Mouse (Mus musculus): ENCODE results near the gene Gprin1. TPM values are rescaled to one million over a fixed set of nuclear protein-coding genes. Genes with fewer than 3 reads are reported as not detected.
A peak's percentile ranks its signal among the peaks of the same experiment; 100 is the strongest.

The Gprin1 gene
- polyA plus RNA-seq, 1 experiment from 2014 or later = 0.02 TPM

- Histone ChIP-seq H3K27me3 (no peaks in the 10 kb centered on the region), H3K4me1 (replicated peaks) (peaks cover 65% of the 10 kb centered on the region), H3K4me3 (replicated peaks) (peak overlapping the region; percentile 93), H3K4me2 (peak overlapping the region; percentile 96), H3K27ac (peak overlapping the region; percentile 95), H3K36me3 (peaks cover 4% of the 10 kb centered on the region), H3K9me3 (replicated peaks) (no peaks in the 10 kb centered on the region), H3K9ac (peak overlapping the region; percentile 97)
- no peak for DNase-seq
- ATAC-seq (ENCODE audit: low read depth) = no peak
Measured at GRCm38 (mm10) chr13:54691737-54692136, 57.9 kb downstream of the Gprin1 start.

GRCm38 (mm10) chr13:54690151-54690740 lies 59.4 kb downstream of the Gprin1 start:
- H3K9ac ChIP-seq = peak overlapping the region; percentile 11
- WGBS (ENCODE audit: insufficient replicate concordance) = 86% methylated on average over 8 of the region's 8 CpGs
- H3K27me3 ChIP-seq = no peaks in the 10 kb centered on the region
- ATAC-seq (ENCODE audit: low read depth) (no peak), DNase-seq (no peak)
- no peak overlapping the region for H3K4me2 ChIP-seq
- H3K9me3 ChIP-seq (replicated peaks) = no peaks in the 10 kb centered on the region
- H3K27ac ChIP-seq = peak overlapping the region; percentile 11
- H3K4me3 ChIP-seq (replicated peaks) = no peak overlapping the region
- peaks cover 74% of the 10 kb centered on the region for H3K4me1 ChIP-seq (replicated peaks)
- H3K36me3 ChIP-seq = peaks cover 4% of the 10 kb centered on the region

- Histone ChIP-seq H3K4me2 (peak overlapping the region; percentile 83), H3K4me1 (replicated peaks) (peaks cover 87% of the 10 kb centered on the region), H3K27ac (peak overlapping the region; percentile 96), H3K27me3 (no peaks in the 10 kb centered on the region), H3K4me3 (replicated peaks) (peak overlapping the region; percentile 93), H3K36me3 (peaks cover 24% of the 10 kb centered on the region), H3K9ac (peak overlapping the region; percentile 95), H3K9me3 (replicated peaks) (no peaks in the 10 kb centered on the region)
- ATAC-seq (ENCODE audit: low read depth) = peak; percentile 80
- DNase-seq = peak; percentile 95
- under 1% methylated on average over 79 of the region's 82 CpGs for WGBS (ENCODE audit: insufficient replicate concordance)
Measured at GRCm38 (mm10) chr13:54687575-54688424, 61.9 kb downstream of the Gprin1 start.

GRCm38 (mm10) chr13:54687096-54687495 lies 62.6 kb downstream of the Gprin1 start:
- H3K9me3 ChIP-seq (replicated peaks) = no peaks in the 10 kb centered on the region
- H3K4me2 ChIP-seq = peak overlapping the region; percentile 83
- peak overlapping the region; percentile 95 for H3K9ac ChIP-seq
- 0% methylated on average over 35 of the region's 35 CpGs for WGBS (ENCODE audit: insufficient replicate concordance)
- ATAC-seq (ENCODE audit: low read depth) = peak; percentile 34
- H3K36me3 ChIP-seq = peaks cover 32% of the 10 kb centered on the region
- H3K27me3 ChIP-seq = no peaks in the 10 kb centered on the region
- peaks cover 86% of the 10 kb centered on the region for H3K4me1 ChIP-seq (replicated peaks)
- H3K27ac ChIP-seq = peak overlapping the region; percentile 96
- DNase-seq = peak; percentile 55
- H3K4me3 ChIP-seq (replicated peaks) = peak overlapping the region; percentile 93

Other genes with a start within 250 kb of the Gprin1 start
- 2.3 and 2.5 TPM in 2 replicates for gene Simc1, start 246.1 kb downstream of the Gprin1 start, polyA plus RNA-seq (2015; fragmentation: Nextera tagmentation; extraction: Ambion mirVana)
- 53.0 and 60.1 TPM in 2 replicates for gene 4833439L19Rik, start 184.4 kb downstream of the Gprin1 start, polyA plus RNA-seq (2015; fragmentation: Nextera tagmentation; extraction: Ambion mirVana)
- 9.0 and 9.2 TPM in 2 replicates for gene Arl10, start 174.9 kb downstream of the Gprin1 start, polyA plus RNA-seq (2015; fragmentation: Nextera tagmentation; extraction: Ambion mirVana)
- 74.9 and 84.5 TPM in 2 replicates for gene Nop16, start 159.8 kb downstream of the Gprin1 start, polyA plus RNA-seq (2015; fragmentation: Nextera tagmentation; extraction: Ambion mirVana)
- 117 and 118 TPM in 2 replicates for gene Higd2a, start 159.7 kb downstream of the Gprin1 start, polyA plus RNA-seq (2015; fragmentation: Nextera tagmentation; extraction: Ambion mirVana)
- gene Cltb, start 138.5 kb downstream of the Gprin1 start, polyA plus RNA-seq (2015; fragmentation: Nextera tagmentation; extraction: Ambion mirVana) = 51.0 and 54.2 TPM in 2 replicates
- 30.5 and 33.9 TPM in 2 replicates for gene Faf2, start 128.1 kb downstream of the Gprin1 start, polyA plus RNA-seq (2015; fragmentation: Nextera tagmentation; extraction: Ambion mirVana)
- 23.8 and 24.5 TPM in 2 replicates for gene Rnf44, start 56.0 kb downstream of the Gprin1 start, polyA plus RNA-seq (2015; fragmentation: Nextera tagmentation; extraction: Ambion mirVana)
- 7.8 and 10.5 TPM in 2 replicates for gene Cdhr2, start 48.4 kb downstream of the Gprin1 start, polyA plus RNA-seq (2015; fragmentation: Nextera tagmentation; extraction: Ambion mirVana)
- not detected in 2 replicates for gene Sncb, start 16.7 kb upstream of the Gprin1 start, polyA plus RNA-seq (2015; fragmentation: Nextera tagmentation; extraction: Ambion mirVana)
- not detected in 2 replicates for gene Eif4e1b, start 34.1 kb upstream of the Gprin1 start, polyA plus RNA-seq (2015; fragmentation: Nextera tagmentation; extraction: Ambion mirVana)
- 1.5 and 2.0 TPM in 2 replicates for gene Tspan17, start 39.5 kb upstream of the Gprin1 start, polyA plus RNA-seq (2015; fragmentation: Nextera tagmentation; extraction: Ambion mirVana)
- gene Unc5a, start 199.5 kb upstream of the Gprin1 start, polyA plus RNA-seq (2015; fragmentation: Nextera tagmentation; extraction: Ambion mirVana) = 0.52 and 0.55 TPM in 2 replicates